Mouse (Mus musculus) heart, embryonic 14.5 days (tissue): Measurements from ENCODE around the gene Clcnka. TPM values are rescaled to one million over a fixed set of nuclear protein-coding genes. Genes with fewer than 3 reads are reported as not detected.

Experiments used
- ATAC-seq: fragments of 200-750 bp; cut with Nextera tagmentation; 2 replicates; pipeline ENCODE4 v1.8.0; 2017; ENCODE audit warnings: low read depth, moderate TSS enrichment; ENCODE audit not compliant: insufficient number of reproducible peaks, insufficient read depth, low FRiP score
- H3K27ac ChIP-seq, 2 experiments: fragments of 200-500 bp in 1 of 2; fragments of 300-500 bp in 1 of 2; sonication (generic) in 1 of 2; replicated peaks in 1 of 2; 2 replicates each; pipeline ENCODE4 v1.5.1; 2012 to 2014; ENCODE audit warnings: low read depth in 2 of 2, low read length in 2 of 2, control low read depth in 1 of 2, mild to moderate bottlenecking in 1 of 2, mixed read lengths in 1 of 2; ENCODE audit not compliant: control insufficient read depth in 1 of 2, insufficient read depth in 1 of 2
- H3K27me3 ChIP-seq: fragments of 300-500 bp; sonication (generic); 2 replicates; pipeline ENCODE4 v1.6.1; 2014; ENCODE audit warnings: mild to moderate bottlenecking, low read length, control low read depth; ENCODE audit not compliant: control insufficient read depth, insufficient read depth
- H3K36me3 ChIP-seq: fragments of 300-500 bp; sonication (generic); 2 replicates; pipeline ENCODE4 v1.6.1; 2014; ENCODE audit warnings: mild to moderate bottlenecking, control low read depth, low read length, mixed read lengths; ENCODE audit not compliant: control insufficient read depth, insufficient read depth
- H3K4me1 ChIP-seq, 2 experiments: fragments of 200-500 bp in 1 of 2; fragments of 300-500 bp in 1 of 2; sonication (generic) in 1 of 2; 2 replicates each; pipeline ENCODE4 v1.6.1; 2012 to 2014; ENCODE audit warnings: low read length in 2 of 2, control low read depth in 1 of 2, mixed read lengths in 1 of 2; ENCODE audit not compliant: control insufficient read depth in 2 of 2, insufficient read depth in 2 of 2
- H3K4me2 ChIP-seq: fragments of 300-500 bp; sonication (generic); 2 replicates; pipeline ENCODE4 v1.6.1; 2014; ENCODE audit warnings: mild to moderate bottlenecking, low read length
- H3K4me3 ChIP-seq, 2 experiments: fragments of 200-500 bp in 1 of 2; fragments of 300-500 bp in 1 of 2; sonication (generic) in 1 of 2; 2 replicates each; pipeline ENCODE4 v1.5.1; 2012 to 2014; ENCODE audit warnings: low read length in 2 of 2, mild to moderate bottlenecking in 2 of 2, control low read depth in 1 of 2, low read depth in 1 of 2, moderate library complexity in 1 of 2; ENCODE audit not compliant: control insufficient read depth in 1 of 2, insufficient read depth in 1 of 2
- H3K9ac ChIP-seq: fragments of 300-500 bp; sonication (generic); 2 replicates; pipeline ENCODE4 v1.6.1; 2014; ENCODE audit warnings: mild to moderate bottlenecking, low read length
- H3K9me3 ChIP-seq: fragments of 300-500 bp; sonication (generic); 2 replicates; pipeline ENCODE4 v1.6.1; 2016; ENCODE audit warnings: low read length, control low read depth; ENCODE audit not compliant: control insufficient read depth
- WGBS: fragments of 180-500 bp; shearing (Covaris S2); extraction: QIAGEN DNeasy Blood & Tissue Kit; methylation state at CpG from one replicate; pipeline ENCODE4 v1.1.7; 2014; 5-methylcytosine and 5-hydroxymethylcytosine counted together
- polyA plus RNA-seq: library from polyadenylated mRNA; unstranded; fragments of >200 nt; fragmentation: Nextera tagmentation; extraction: Ambion mirVana; gene quantifications from 2 replicates; pipeline ENCODE4 v1.2.1, GENCODE M21; 2014

Gene Clcnka
- polyA plus RNA-seq, 1 experiment from 2014 or later: not detected

GRCm38 (mm10) chr4:141435974-141436373 is 37.5 kb upstream of the Clcnka start, which contains the start of gene Srarp:
Gene Srarp, minus strand, starts transcription at chr4:141436105.
- Histone ChIP-seq H3K4me2 (no peak within 1 kb of the TSS), H3K9ac (no peak within 1 kb of the TSS), H3K27me3 (no peaks in the 10 kb centered on the region), H3K36me3 (no peaks in the 10 kb centered on the region), H3K4me1 (no peaks in the 10 kb centered on the region; a peak in 1 of 4 replicates), H3K4me3 (no peak within 1 kb of the TSS), H3K9me3 (no peaks in the 10 kb centered on the region), H3K27ac (no peak within 1 kb of the TSS)
- WGBS: 68% methylated on average over 1 of the region's 1 CpGs
- no peak for ATAC-seq

GRCm38 (mm10) chr4:141433191-141433590 is 34.7 kb upstream of the Clcnka start:
- no peak for ATAC-seq

GRCm38 (mm10) chr4:141432666-141433065 is 34.1 kb upstream of the Clcnka start:
- H3K4me2 ChIP-seq: no peak overlapping the region
- ATAC-seq: no peak
- no peak overlapping the region for H3K9ac ChIP-seq
- H3K4me3 ChIP-seq: no peak overlapping the region
- H3K27ac ChIP-seq: no peak overlapping the region
- H3K36me3 ChIP-seq: no peaks in the 10 kb centered on the region
- H3K27me3 ChIP-seq: no peaks in the 10 kb centered on the region
- no peaks in the 10 kb centered on the region for H3K9me3 ChIP-seq
- WGBS: 66% methylated on average over 14 of the region's 14 CpGs
- H3K4me1 ChIP-seq: no peaks in the 10 kb centered on the region

More at GRCm38 (mm10) chr4:141433191-141433590, 34.7 kb upstream of the Clcnka start:
- no peaks in the 10 kb centered on the region for H3K9me3 ChIP-seq
- H3K27ac ChIP-seq: no peak overlapping the region
- no peak overlapping the region for H3K4me3 ChIP-seq
- no peaks in the 10 kb centered on the region for H3K27me3 ChIP-seq
- H3K4me1 ChIP-seq: no peaks in the 10 kb centered on the region
- H3K9ac ChIP-seq: no peak overlapping the region
- H3K36me3 ChIP-seq: no peaks in the 10 kb centered on the region
- 80% methylated on average over 18 of the region's 18 CpGs for WGBS
- H3K4me2 ChIP-seq: no peak overlapping the region

- no peaks in the 10 kb centered on the region for H3K27me3 ChIP-seq
- H3K9ac ChIP-seq: no peak overlapping the region
- 41% methylated on average over 9 of the region's 9 CpGs for WGBS
- no peaks in the 10 kb centered on the region for H3K9me3 ChIP-seq
- no peak overlapping the region for H3K4me3 ChIP-seq
- no peak overlapping the region for H3K4me2 ChIP-seq
- H3K36me3 ChIP-seq: no peaks in the 10 kb centered on the region
- peaks cover 13 to 14% of the 10 kb centered on the region in 2 experiments for H3K4me1 ChIP-seq
- no peak overlapping the region for H3K27ac ChIP-seq
- ATAC-seq: no peak
Observed at GRCm38 (mm10) chr4:141430997-141431396, 32.5 kb upstream of the Clcnka start.

GRCm38 (mm10) chr4:141429847-141430246 is 31.3 kb upstream of the Clcnka start:
- no peak overlapping the region for H3K4me2 ChIP-seq
- H3K27me3 ChIP-seq: no peaks in the 10 kb centered on the region
- H3K27ac ChIP-seq: no peak overlapping the region
- no peak for ATAC-seq
- no peaks in the 10 kb centered on the region for H3K9me3 ChIP-seq
- 41% methylated on average over 9 of the region's 9 CpGs for whole genome bisulfite sequencing
- H3K4me1 ChIP-seq: peaks cover 15 to 25% of the 10 kb centered on the region in 2 experiments
- peaks cover 3% of the 10 kb centered on the region for H3K36me3 ChIP-seq
- H3K4me3 ChIP-seq: no peak overlapping the region
- no peak overlapping the region for H3K9ac ChIP-seq

- Histone ChIP-seq H3K4me2 (no peak overlapping the region), H3K27me3 (no peaks in the 10 kb centered on the region), H3K27ac (no peak overlapping the region; a peak in 1 of 4 replicates), H3K9ac (0 out of 2 replicates have a peak overlapping the region, but pooled peaks have one; percentile 11), H3K4me3 (no peak overlapping the region), H3K4me1 (peaks cover 16 to 28% of the 10 kb centered on the region in 2 experiments), H3K36me3 (peaks cover 7% of the 10 kb centered on the region), H3K9me3 (no peaks in the 10 kb centered on the region)
- 70% methylated on average over 6 of the region's 6 CpGs for WGBS
- ATAC-seq: no peak
Observed at GRCm38 (mm10) chr4:141429381-141429780, 30.9 kb upstream of the Clcnka start.

GRCm38 (mm10) chr4:141427921-141428320 is 29.4 kb upstream of the Clcnka start:
- H3K4me1 ChIP-seq: peaks cover 16 to 31% of the 10 kb centered on the region in 2 experiments
- peak overlapping the region in 1 of 2 experiments; percentile 97; a peak in 1 of 4 replicates for H3K27ac ChIP-seq
- WGBS: 84% methylated on average over 13 of the region's 13 CpGs
- peaks cover 22% of the 10 kb centered on the region for H3K36me3 ChIP-seq
- no peak for ATAC-seq
- no peaks in the 10 kb centered on the region for H3K27me3 ChIP-seq
- no peak overlapping the region for H3K4me2 ChIP-seq
- no peak overlapping the region for H3K9ac ChIP-seq
- no peak overlapping the region for H3K4me3 ChIP-seq
- no peaks in the 10 kb centered on the region for H3K9me3 ChIP-seq
